Mouse (Mus musculus): ENCODE measurements around the gene Pycr2. TPM values are rescaled to one million over a fixed set of nuclear protein-coding genes. Genes with fewer than 3 reads are reported as not detected.

Gene Pycr2
- polyA plus RNA-seq, 1 experiment from 2014 or later: 56.5 TPM

Other genes with a start within 250 kb of the Pycr2 start
- 0.16 and 0.24 TPM in 2 replicates for gene Mixl1, start 207.3 kb upstream of the Pycr2 start, polyA plus RNA-seq (2015; fragmentation: Nextera tagmentation; extraction: Ambion mirVana)
- gene Acbd3, start 178.2 kb upstream of the Pycr2 start, polyA plus RNA-seq (2015; fragmentation: Nextera tagmentation; extraction: Ambion mirVana): 18.5 and 18.8 TPM in 2 replicates
- 1,623 and 1,726 TPM in 2 replicates for gene H3f3a, start 90.3 kb upstream of the Pycr2 start, polyA plus RNA-seq (2015; fragmentation: Nextera tagmentation; extraction: Ambion mirVana)
- 22.0 and 23.9 TPM in 2 replicates for gene Sde2, start 53.2 kb upstream of the Pycr2 start, polyA plus RNA-seq (2015; fragmentation: Nextera tagmentation; extraction: Ambion mirVana)
- 0.08 and 0.28 TPM in 2 replicates for gene Lefty2, start 11.2 kb upstream of the Pycr2 start, polyA plus RNA-seq (2015; fragmentation: Nextera tagmentation; extraction: Ambion mirVana)
- gene Lefty1, start 30.7 kb downstream of the Pycr2 start, polyA plus RNA-seq (2015; fragmentation: Nextera tagmentation; extraction: Ambion mirVana): 1.2 and 1.4 TPM in 2 replicates
- gene Tmem63a, start 38.1 kb downstream of the Pycr2 start, polyA plus RNA-seq (2015; fragmentation: Nextera tagmentation; extraction: Ambion mirVana): 7.7 and 8.6 TPM in 2 replicates
- 5.6 and 6.0 TPM in 2 replicates for gene Ephx1, start 116.6 kb downstream of the Pycr2 start, polyA plus RNA-seq (2015; fragmentation: Nextera tagmentation; extraction: Ambion mirVana)
- gene 9130409I23Rik, start 146.9 kb downstream of the Pycr2 start, polyA plus RNA-seq (2015; fragmentation: Nextera tagmentation; extraction: Ambion mirVana): not detected in 2 replicates
- gene Nvl, start 239.9 kb downstream of the Pycr2 start, polyA plus RNA-seq (2015; fragmentation: Nextera tagmentation; extraction: Ambion mirVana): 19.6 and 20.3 TPM in 2 replicates
- 133 and 161 TPM in 2 replicates for gene Cnih4, start 240.4 kb downstream of the Pycr2 start, polyA plus RNA-seq (2015; fragmentation: Nextera tagmentation; extraction: Ambion mirVana)

All from heart, embryonic 13.5 days (tissue).